Mouse (Mus musculus): ENCODE results near the gene Eml2. TPM values are rescaled to one million over a fixed set of nuclear protein-coding genes. Genes with fewer than 3 reads are reported as not detected.

The Eml2 gene
- total RNA-seq, 1 experiment = 29.8 TPM

GRCm38 (mm10) chr7:19165656-19166423 is 10.4 kb upstream of the Eml2 start, which contains the start of gene Gipr:
Gene Gipr (minus strand): TSS chr7:19166127.
- no peak for DNase-seq (ENCODE audit: low read depth, low spot score)
- H3K9ac ChIP-seq (ENCODE audit: insufficient read depth, low read depth, low read length, poor library complexity, severe bottlenecking) = no peak within 1 kb of the TSS
- peak within 1 kb of the TSS in 1 of 2 experiments; percentile 2; a peak in 1 of 4 replicates for H3K4me3 ChIP-seq (ENCODE audit: insufficient read depth in 1 of 2, low read depth in 1 of 2, low read length in 2 of 2, poor library complexity in 1 of 2, severe bottlenecking in 1 of 2)
- H3K27ac ChIP-seq (ENCODE audit: insufficient read depth, low read depth, low read length, poor library complexity, severe bottlenecking) = no peak within 1 kb of the TSS
- TF ChIP-seq MAFK (IDR thresholded peaks at IDR 0.05; ENCODE audit: insufficient read depth, low read depth, low read length) (no peak), HCFC1 (IDR thresholded peaks at IDR 0.05; ENCODE audit: borderline replicate concordance, insufficient read depth, low read length) (no peak), ZC3H11A (IDR thresholded peaks at IDR 0.05; ENCODE audit: borderline replicate concordance, low read depth, low read length) (no peak), ZNF384 (IDR thresholded peaks at IDR 0.05; ENCODE audit: low read depth, low read length) (no peak), CHD2 (IDR thresholded peaks at IDR 0.05; ENCODE audit: low read depth, low read length) (no peak)
- H3K4me1 ChIP-seq (ENCODE audit: control insufficient read depth in 2 of 2, insufficient read depth in 2 of 2, low read length in 2 of 2, poor library complexity in 1 of 2) = peaks cover 2 to 11% of the 10 kb centered on the region in 2 experiments; a peak in 2 of 4 replicates
- H3K9me3 ChIP-seq (ENCODE audit: control insufficient read depth, insufficient read depth, low read depth, low read length) = no peaks in the 10 kb centered on the region
- in situ Hi-C loops (cut with MboI; ENCODE audit: low sequenced_read_pairs in 2 of 2, unreplicated experiment in 2 of 2) = no loop called here
- H3K36me3 ChIP-seq (ENCODE audit: control insufficient read depth, insufficient read depth, low read length, poor library complexity, severe bottlenecking) = no peaks in the 10 kb centered on the region

GRCm38 (mm10) chr7:19166990-19167389 is 9.2 kb upstream of the Eml2 start:
- Histone ChIP-seq H3K27ac (ENCODE audit: insufficient read depth, low read depth, low read length, poor library complexity, severe bottlenecking) (no peak overlapping the region), H3K4me1 (ENCODE audit: control insufficient read depth in 2 of 2, insufficient read depth in 2 of 2, low read length in 2 of 2, poor library complexity in 1 of 2) (peaks cover 2 to 13% of the 10 kb centered on the region in 2 experiments; a peak in 2 of 4 replicates), H3K9me3 (ENCODE audit: control insufficient read depth, insufficient read depth, low read depth, low read length) (no peaks in the 10 kb centered on the region), H3K36me3 (ENCODE audit: control insufficient read depth, insufficient read depth, low read length, poor library complexity, severe bottlenecking) (no peaks in the 10 kb centered on the region), H3K4me3 (ENCODE audit: insufficient read depth in 1 of 2, low read depth in 1 of 2, low read length in 2 of 2, poor library complexity in 1 of 2, severe bottlenecking in 1 of 2) (no peak overlapping the region), H3K9ac (ENCODE audit: insufficient read depth, low read depth, low read length, poor library complexity, severe bottlenecking) (no peak overlapping the region)
- TF ChIP-seq CHD2 (IDR thresholded peaks at IDR 0.05; ENCODE audit: low read depth, low read length) (no peak), MAFK (IDR thresholded peaks at IDR 0.05; ENCODE audit: insufficient read depth, low read depth, low read length) (no peak), ZC3H11A (IDR thresholded peaks at IDR 0.05; ENCODE audit: borderline replicate concordance, low read depth, low read length) (no peak), HCFC1 (IDR thresholded peaks at IDR 0.05; ENCODE audit: borderline replicate concordance, insufficient read depth, low read length) (no peak), ZNF384 (IDR thresholded peaks at IDR 0.05; ENCODE audit: low read depth, low read length) (no peak)
- in situ Hi-C loops (cut with MboI; ENCODE audit: low sequenced_read_pairs in 2 of 2, unreplicated experiment in 2 of 2) = no loop called here
- no peak for DNase-seq (ENCODE audit: low read depth, low spot score)

- Histone ChIP-seq H3K9ac (ENCODE audit: insufficient read depth, low read depth, low read length, poor library complexity, severe bottlenecking) (no peak overlapping the region), H3K4me3 (ENCODE audit: insufficient read depth in 1 of 2, low read depth in 1 of 2, low read length in 2 of 2, poor library complexity in 1 of 2, severe bottlenecking in 1 of 2) (no peak overlapping the region), H3K9me3 (ENCODE audit: control insufficient read depth, insufficient read depth, low read depth, low read length) (no peaks in the 10 kb centered on the region), H3K4me1 (ENCODE audit: control insufficient read depth in 2 of 2, insufficient read depth in 2 of 2, low read length in 2 of 2, poor library complexity in 1 of 2) (peaks cover 2 to 11% of the 10 kb centered on the region in 2 experiments; a peak in 2 of 4 replicates), H3K27ac (ENCODE audit: insufficient read depth, low read depth, low read length, poor library complexity, severe bottlenecking) (no peak overlapping the region), H3K36me3 (ENCODE audit: control insufficient read depth, insufficient read depth, low read length, poor library complexity, severe bottlenecking) (no peaks in the 10 kb centered on the region)
- in situ Hi-C loops (cut with MboI; ENCODE audit: low sequenced_read_pairs in 2 of 2, unreplicated experiment in 2 of 2) = no loop called here
- no peak for DNase-seq (ENCODE audit: low read depth, low spot score)
- TF ChIP-seq ZNF384 (IDR thresholded peaks at IDR 0.05; ENCODE audit: low read depth, low read length) (no peak), CHD2 (IDR thresholded peaks at IDR 0.05; ENCODE audit: low read depth, low read length) (no peak), ZC3H11A (IDR thresholded peaks at IDR 0.05; ENCODE audit: borderline replicate concordance, low read depth, low read length) (no peak), HCFC1 (IDR thresholded peaks at IDR 0.05; ENCODE audit: borderline replicate concordance, insufficient read depth, low read length) (no peak), MAFK (IDR thresholded peaks at IDR 0.05; ENCODE audit: insufficient read depth, low read depth, low read length) (no peak)
Measured at GRCm38 (mm10) chr7:19169506-19169905, 6.7 kb upstream of the Eml2 start.

DNA sequence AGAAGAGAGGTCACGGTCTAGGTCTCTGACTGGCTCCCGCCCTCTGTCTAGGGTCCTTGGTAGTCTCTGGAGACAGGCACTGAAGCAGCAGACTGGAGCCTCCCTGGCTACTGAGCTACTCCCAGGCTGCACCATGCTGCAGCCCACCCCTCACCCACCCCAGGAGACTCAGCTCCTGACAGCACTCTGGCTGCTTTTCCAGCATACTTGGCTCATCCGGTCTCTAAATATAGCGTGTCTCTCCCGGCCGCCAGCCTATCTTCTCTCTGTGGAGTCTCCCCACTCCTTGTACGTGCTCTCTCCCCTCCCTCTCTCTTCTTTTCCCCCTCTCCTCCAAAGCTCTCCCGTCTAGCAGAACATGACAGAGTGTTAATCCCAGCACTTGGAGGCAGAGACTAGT is 6.1 kb upstream of the Eml2 start:
- no peak for TF ChIP-seq HCFC1 (IDR thresholded peaks at IDR 0.05; ENCODE audit: borderline replicate concordance, insufficient read depth, low read length)
- no peak for TF ChIP-seq ZNF384 (IDR thresholded peaks at IDR 0.05; ENCODE audit: low read depth, low read length)
- TF ChIP-seq ZC3H11A (IDR thresholded peaks at IDR 0.05; ENCODE audit: borderline replicate concordance, low read depth, low read length) = no peak
- no peak for TF ChIP-seq MAFK (IDR thresholded peaks at IDR 0.05; ENCODE audit: insufficient read depth, low read depth, low read length)
- no peaks in the 10 kb centered on the region for H3K9me3 ChIP-seq (ENCODE audit: control insufficient read depth, insufficient read depth, low read depth, low read length)
- in situ Hi-C loops (cut with MboI; ENCODE audit: low sequenced_read_pairs in 2 of 2, unreplicated experiment in 2 of 2) = no loop called here
- H3K4me3 ChIP-seq (ENCODE audit: insufficient read depth in 1 of 2, low read depth in 1 of 2, low read length in 2 of 2, poor library complexity in 1 of 2, severe bottlenecking in 1 of 2) = no peak overlapping the region
- no peak overlapping the region for H3K27ac ChIP-seq (ENCODE audit: insufficient read depth, low read depth, low read length, poor library complexity, severe bottlenecking)
- no peak for DNase-seq (ENCODE audit: low read depth, low spot score)
- H3K9ac ChIP-seq (ENCODE audit: insufficient read depth, low read depth, low read length, poor library complexity, severe bottlenecking) = no peak overlapping the region
- H3K4me1 ChIP-seq (ENCODE audit: control insufficient read depth in 2 of 2, insufficient read depth in 2 of 2, low read length in 2 of 2, poor library complexity in 1 of 2) = peaks cover 2 to 10% of the 10 kb centered on the region in 2 experiments; a peak in 2 of 4 replicates
- no peaks in the 10 kb centered on the region for H3K36me3 ChIP-seq (ENCODE audit: control insufficient read depth, insufficient read depth, low read length, poor library complexity, severe bottlenecking)
